Mouse (Mus musculus): ENCODE measurements around the gene Dgcr8. TPM values are rescaled to one million over a fixed set of nuclear protein-coding genes. Genes with fewer than 3 reads are reported as not detected.

Dgcr8 gene
- polyA plus RNA-seq, 1 experiment from 2014 or later: 34.8 TPM

- H3K4me1 ChIP-seq (replicated peaks): peaks cover 56% of the 10 kb centered on the region
These were observed 75.4 kb downstream of the Dgcr8 start for GRCm38 (mm10) chr16:18213689-18214088.

GRCm38 (mm10) chr16:18211417-18212171 is 77.5 kb downstream of the Dgcr8 start:
- no peaks in the 10 kb centered on the region for H3K9me3 ChIP-seq
- no peak for ATAC-seq (ENCODE audit: low FRiP score)
- 46% methylated on average over 10 of the region's 10 CpGs for WGBS
- no peak overlapping the region for H3K27ac ChIP-seq
- H3K4me1 ChIP-seq (replicated peaks): peaks cover 56% of the 10 kb centered on the region
- no peaks in the 10 kb centered on the region for H3K36me3 ChIP-seq
- no peak overlapping the region for H3K4me2 ChIP-seq
- no peak overlapping the region for H3K9ac ChIP-seq
- no peak overlapping the region for H3K4me3 ChIP-seq
- H3K27me3 ChIP-seq: 0 out of 2 replicates have a peak, but pooled peaks cover 9% of the 10 kb centered on the region

More at GRCm38 (mm10) chr16:18213689-18214088, 75.4 kb downstream of the Dgcr8 start:
- Histone ChIP-seq H3K4me3 (peak overlapping the region; percentile 31), H3K27ac (peak overlapping the region; percentile 90), H3K9ac (peak overlapping the region; percentile 59), H3K4me2 (peak overlapping the region; percentile 55), H3K9me3 (no peaks in the 10 kb centered on the region), H3K27me3 (0 out of 2 replicates have a peak, but pooled peaks cover 4% of the 10 kb centered on the region), H3K36me3 (no peaks in the 10 kb centered on the region)
- WGBS: 16% methylated on average over 6 of the region's 6 CpGs
- ATAC-seq (ENCODE audit: low FRiP score): peak; percentile 91

GRCm38 (mm10) chr16:18210701-18211416 is 78.2 kb downstream of the Dgcr8 start:
- H3K27ac ChIP-seq: no peak overlapping the region
- H3K4me3 ChIP-seq: no peak overlapping the region
- peaks cover 51% of the 10 kb centered on the region for H3K4me1 ChIP-seq (replicated peaks)
- WGBS: 32% methylated on average over 8 of the region's 8 CpGs
- H3K9me3 ChIP-seq: no peaks in the 10 kb centered on the region
- 0 out of 2 replicates have a peak, but pooled peaks cover 9% of the 10 kb centered on the region for H3K27me3 ChIP-seq
- no peak for ATAC-seq (ENCODE audit: low FRiP score)
- no peaks in the 10 kb centered on the region for H3K36me3 ChIP-seq
- H3K9ac ChIP-seq: no peak overlapping the region
- H3K4me2 ChIP-seq: no peak overlapping the region

MicroRNA genes within 50 kb of the gene (microRNA counts, 519-probe panel; counts per million panel counts)
- 2,154 counts per million, percentile 14 among the panel's probes with 10 or more counts for microRNA mmu-miR-1306
- 3,786 counts per million, percentile 56 among the panel's probes with 10 or more counts for microRNA mmu-miR-185

Small RNA genes lying within 50 kb of the gene (microRNA-seq; reads per million reads assigned to microRNA genes)
- 1.9 reads per million for gene Gm24572
- 156 reads per million, percentile 55 among the genes with 10 or more reads in this experiment for gene Mir1306
- gene Mir185: 473 reads per million, percentile 69 among the genes with 10 or more reads in this experiment

Other genes with a start within 250 kb of the Dgcr8 start
- 167 and 179 TPM in 2 replicates for gene Dgcr6, start 236.4 kb downstream of the Dgcr8 start, polyA plus RNA-seq (2015; fragmentation: Nextera tagmentation; extraction: Ambion mirVana)
- 4.8 TPM in 2 replicates for gene Prodh, start 199.0 kb downstream of the Dgcr8 start, polyA plus RNA-seq (2015; fragmentation: Nextera tagmentation; extraction: Ambion mirVana)
- gene Rtn4r, start 161.6 kb downstream of the Dgcr8 start, polyA plus RNA-seq (2015; fragmentation: Nextera tagmentation; extraction: Ambion mirVana): 14.0 TPM in 2 replicates
- gene Ccdc188, start 71.4 kb downstream of the Dgcr8 start, polyA plus RNA-seq (2015; fragmentation: Nextera tagmentation; extraction: Ambion mirVana): not detected in 2 replicates
- gene Zdhhc8, start 54.1 kb downstream of the Dgcr8 start, polyA plus RNA-seq (2015; fragmentation: Nextera tagmentation; extraction: Ambion mirVana): 11.9 and 12.2 TPM in 2 replicates
- 95.8 and 98.7 TPM in 2 replicates for gene Trmt2a, start 40.6 kb downstream of the Dgcr8 start, polyA plus RNA-seq (2015; fragmentation: Nextera tagmentation; extraction: Ambion mirVana)
- gene Ranbp1, start 40.5 kb downstream of the Dgcr8 start, polyA plus RNA-seq (2015; fragmentation: Nextera tagmentation; extraction: Ambion mirVana): 444 and 462 TPM in 2 replicates
- gene Gm49776, start 30.9 kb downstream of the Dgcr8 start, polyA plus RNA-seq (2015; fragmentation: Nextera tagmentation; extraction: Ambion mirVana): 3.3 TPM in 1 of 2 replicates, not detected in the other
- 76.0 and 79.8 TPM in 2 replicates for gene Tango2, start 58.9 kb upstream of the Dgcr8 start, polyA plus RNA-seq (2015; fragmentation: Nextera tagmentation; extraction: Ambion mirVana)
- 81.1 and 88.9 TPM in 2 replicates for gene Arvcf, start 58.9 kb upstream of the Dgcr8 start, polyA plus RNA-seq (2015; fragmentation: Nextera tagmentation; extraction: Ambion mirVana)
- 26.1 and 27.0 TPM in 2 replicates for gene Txnrd2, start 137.1 kb upstream of the Dgcr8 start, polyA plus RNA-seq (2015; fragmentation: Nextera tagmentation; extraction: Ambion mirVana)
- gene Comt, start 137.6 kb upstream of the Dgcr8 start, polyA plus RNA-seq (2015; fragmentation: Nextera tagmentation; extraction: Ambion mirVana): 85.9 and 88.5 TPM in 2 replicates
- 13.7 and 15.8 TPM in 2 replicates for gene Gnb1l, start 209.5 kb upstream of the Dgcr8 start, polyA plus RNA-seq (2015; fragmentation: Nextera tagmentation; extraction: Ambion mirVana)
- gene Rtl10, start 209.7 kb upstream of the Dgcr8 start, polyA plus RNA-seq (2015; fragmentation: Nextera tagmentation; extraction: Ambion mirVana): 4.8 and 4.9 TPM in 2 replicates